Mouse (Mus musculus): ENCODE results near the gene Mst1r. TPM values are rescaled to one million over a fixed set of nuclear protein-coding genes. Genes with fewer than 3 reads are reported as not detected.

Gene Mst1r
- polyA plus RNA-seq, 1 experiment from 2014 or later = 2.8 TPM

DNA sequence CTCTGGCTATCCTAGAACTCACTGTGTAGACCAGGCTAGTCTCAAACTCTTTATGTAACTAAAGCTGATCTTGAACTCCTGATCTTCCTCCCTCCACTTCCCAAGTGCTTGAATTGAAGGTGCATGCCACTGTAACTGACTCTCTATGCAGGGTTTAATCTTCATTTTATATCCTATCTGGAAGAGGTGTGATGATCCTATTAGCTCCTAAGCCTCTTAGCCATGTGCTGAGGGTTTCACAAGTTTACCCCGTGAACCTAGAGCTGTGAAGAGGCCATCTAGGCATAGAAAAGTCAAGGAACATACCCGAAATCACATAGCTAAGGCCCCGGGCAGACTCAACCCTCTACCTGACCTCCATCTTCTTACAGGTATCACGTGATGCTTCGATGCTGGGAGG lies 12.8 kb downstream of the Mst1r start:
- no peak for ATAC-seq (ENCODE audit: low read depth)
- 90% methylated on average over 5 of the region's 5 CpGs for WGBS

DNA sequence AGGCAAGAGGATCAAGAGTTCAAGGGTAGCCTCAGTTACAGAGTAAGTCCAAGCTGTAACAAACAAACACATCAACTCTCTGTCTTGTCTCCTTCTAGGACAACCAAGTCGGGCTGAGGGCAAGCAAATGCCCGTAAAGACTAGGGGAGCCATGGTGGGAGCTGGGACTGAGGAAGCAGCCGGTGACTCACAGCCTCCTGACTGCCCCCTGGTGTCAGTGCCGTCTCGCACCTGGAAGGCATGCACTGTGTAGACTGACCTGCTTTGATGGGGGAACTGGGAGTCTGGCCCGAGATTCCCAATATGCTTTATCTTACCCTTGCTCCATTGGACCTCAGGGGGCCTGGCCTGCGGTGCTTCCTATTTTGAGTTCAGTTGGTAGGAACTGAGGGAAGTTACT lies 16.3 kb downstream of the Mst1r start:
- H3K4me2 ChIP-seq (ENCODE audit: low read depth, low read length) = no peak overlapping the region
- H3K4me3 ChIP-seq (ENCODE audit: low read depth, low read length) = no peak overlapping the region
- peaks cover 13% of the 10 kb centered on the region for H3K4me1 ChIP-seq (ENCODE audit: control insufficient read depth, insufficient read depth, low read length)
- no peaks in the 10 kb centered on the region for H3K9me3 ChIP-seq (ENCODE audit: control insufficient read depth, low read length)
- 33% methylated on average over 7 of the region's 7 CpGs for WGBS
- no peak for DNase-seq (ENCODE audit: low spot score)
- H3K9ac ChIP-seq (ENCODE audit: low read depth, low read length) = no peak overlapping the region
- no peaks in the 10 kb centered on the region for H3K36me3 ChIP-seq (ENCODE audit: control insufficient read depth, insufficient read depth, low read length)
- H3K27ac ChIP-seq (replicated peaks; ENCODE audit: low read depth, low read length) = no peak overlapping the region
- H3K27me3 ChIP-seq (replicated peaks; ENCODE audit: control insufficient read depth, insufficient read depth, low read length) = no peaks in the 10 kb centered on the region
- ATAC-seq (ENCODE audit: low read depth) = no peak

More for the DNA sequence above, 12.8 kb downstream of the Mst1r start:
- Histone ChIP-seq H3K4me3 (ENCODE audit: low read depth, low read length) (no peak overlapping the region), H3K36me3 (ENCODE audit: control insufficient read depth, insufficient read depth, low read length) (0 out of 2 replicates have a peak, but pooled peaks cover 4% of the 10 kb centered on the region), H3K27ac (replicated peaks; ENCODE audit: low read depth, low read length) (no peak overlapping the region), H3K4me2 (ENCODE audit: low read depth, low read length) (no peak overlapping the region), H3K27me3 (replicated peaks; ENCODE audit: control insufficient read depth, insufficient read depth, low read length) (no peaks in the 10 kb centered on the region), H3K4me1 (ENCODE audit: control insufficient read depth, insufficient read depth, low read length) (peaks cover 20% of the 10 kb centered on the region), H3K9me3 (ENCODE audit: control insufficient read depth, low read length) (no peaks in the 10 kb centered on the region), H3K9ac (ENCODE audit: low read depth, low read length) (no peak overlapping the region)
- DNase-seq (ENCODE audit: low spot score) = no peak

DNA sequence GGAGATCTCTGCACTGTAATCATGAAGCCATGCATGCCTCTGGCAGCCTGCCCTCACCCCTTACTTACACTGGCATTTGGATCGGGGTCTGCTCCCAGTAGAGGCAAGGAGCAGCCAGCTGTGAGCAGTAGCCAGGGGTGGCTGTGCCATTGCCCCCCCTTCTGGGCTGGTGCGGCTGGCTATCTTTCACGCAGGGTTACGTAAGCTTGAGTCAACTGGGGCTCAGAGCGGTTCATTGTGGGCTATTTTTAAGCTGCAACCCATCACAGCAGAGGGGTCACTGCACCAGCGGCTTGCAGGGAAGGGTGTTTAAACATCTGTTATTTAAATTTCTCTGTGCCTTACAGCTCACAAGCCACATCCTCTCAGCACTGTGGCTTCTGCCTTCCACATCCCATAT lies 17.3 kb downstream of the Mst1r start:
- Histone ChIP-seq H3K9ac (ENCODE audit: low read depth, low read length) (no peak overlapping the region), H3K27me3 (replicated peaks; ENCODE audit: control insufficient read depth, insufficient read depth, low read length) (no peaks in the 10 kb centered on the region), H3K4me1 (ENCODE audit: control insufficient read depth, insufficient read depth, low read length) (peaks cover 7% of the 10 kb centered on the region; the same call in 1 of the 2 replicates), H3K9me3 (ENCODE audit: control insufficient read depth, low read length) (no peaks in the 10 kb centered on the region), H3K4me3 (ENCODE audit: low read depth, low read length) (no peak overlapping the region), H3K36me3 (ENCODE audit: control insufficient read depth, insufficient read depth, low read length) (no peaks in the 10 kb centered on the region), H3K27ac (replicated peaks; ENCODE audit: low read depth, low read length) (no peak overlapping the region), H3K4me2 (ENCODE audit: low read depth, low read length) (no peak overlapping the region)
- peak; percentile 27; the same call in 1 of the 2 replicates for ATAC-seq (ENCODE audit: low read depth)
- DNase-seq (ENCODE audit: low spot score) = peak; percentile 48
- 32% methylated on average over 6 of the region's 6 CpGs for WGBS

DNA sequence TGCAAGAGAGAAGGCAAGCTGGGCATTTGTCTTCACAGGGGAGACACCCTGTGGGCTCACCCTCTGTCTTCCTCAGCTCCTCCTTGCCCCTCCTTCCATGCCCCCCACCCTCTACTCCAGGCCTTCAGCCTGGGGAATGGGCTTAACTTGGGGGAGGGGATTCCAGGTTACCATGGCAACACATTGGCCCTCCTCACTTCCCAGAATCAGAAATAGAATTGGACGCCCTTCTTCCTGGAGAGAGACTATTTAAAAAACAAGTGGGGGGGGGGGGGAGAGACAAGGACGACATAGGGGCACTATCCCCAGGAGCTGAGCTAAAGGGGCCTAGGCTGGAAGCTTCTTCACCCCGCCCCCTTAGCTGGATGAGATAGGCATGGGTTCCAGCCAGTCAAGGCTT lies 18.6 kb downstream of the Mst1r start:
- no peak overlapping the region for H3K9ac ChIP-seq (ENCODE audit: low read depth, low read length)
- H3K4me1 ChIP-seq (ENCODE audit: control insufficient read depth, insufficient read depth, low read length) = peaks cover 7% of the 10 kb centered on the region; the same call in 1 of the 2 replicates
- DNase-seq (ENCODE audit: low spot score) (no peak), ATAC-seq (ENCODE audit: low read depth) (no peak)
- 27% methylated on average over 3 of the region's 3 CpGs for WGBS
- no peak overlapping the region for H3K4me2 ChIP-seq (ENCODE audit: low read depth, low read length)
- no peak overlapping the region for H3K27ac ChIP-seq (replicated peaks; ENCODE audit: low read depth, low read length)
- no peak overlapping the region for H3K4me3 ChIP-seq (ENCODE audit: low read depth, low read length)
- H3K9me3 ChIP-seq (ENCODE audit: control insufficient read depth, low read length) = no peaks in the 10 kb centered on the region
- no peaks in the 10 kb centered on the region for H3K27me3 ChIP-seq (replicated peaks; ENCODE audit: control insufficient read depth, insufficient read depth, low read length)
- H3K36me3 ChIP-seq (ENCODE audit: control insufficient read depth, insufficient read depth, low read length) = no peaks in the 10 kb centered on the region

DNA sequence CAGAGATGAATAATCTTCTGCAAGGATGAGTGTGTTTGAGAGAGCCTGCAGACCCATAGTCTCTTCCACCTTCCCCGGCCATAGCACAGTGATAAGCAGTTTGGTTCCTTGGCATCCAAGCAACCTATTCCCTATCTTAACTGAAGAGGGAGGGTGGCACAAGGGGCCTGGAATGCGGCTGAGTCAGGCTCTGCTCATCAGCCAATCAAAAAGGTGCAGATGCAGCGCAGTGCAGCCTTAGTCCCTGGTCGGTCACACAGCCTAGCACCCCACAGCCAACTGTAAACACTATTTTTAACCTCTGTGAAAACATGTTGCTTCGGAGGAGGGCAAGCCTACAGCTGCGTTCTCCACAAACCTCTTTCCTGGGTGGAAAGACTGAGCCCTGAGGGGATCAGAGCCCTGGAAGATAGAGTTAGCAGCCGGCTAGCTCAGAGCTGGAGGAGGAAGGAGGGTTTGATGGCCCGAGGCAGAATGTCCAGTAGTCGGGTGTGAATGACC lies 20.3 kb downstream of the Mst1r start:
- 48% methylated on average over 9 of the region's 9 CpGs for WGBS
- no peaks in the 10 kb centered on the region for H3K27me3 ChIP-seq (replicated peaks; ENCODE audit: control insufficient read depth, insufficient read depth, low read length)
- peaks cover 7% of the 10 kb centered on the region; the same call in 1 of the 2 replicates for H3K4me1 ChIP-seq (ENCODE audit: control insufficient read depth, insufficient read depth, low read length)
- ATAC-seq (ENCODE audit: low read depth) (no peak), DNase-seq (ENCODE audit: low spot score) (no peak)
- H3K4me2 ChIP-seq (ENCODE audit: low read depth, low read length) = no peak overlapping the region
- H3K9me3 ChIP-seq (ENCODE audit: control insufficient read depth, low read length) = no peaks in the 10 kb centered on the region
- no peak overlapping the region for H3K9ac ChIP-seq (ENCODE audit: low read depth, low read length)
- H3K27ac ChIP-seq (replicated peaks; ENCODE audit: low read depth, low read length) = no peak overlapping the region
- no peaks in the 10 kb centered on the region for H3K36me3 ChIP-seq (ENCODE audit: control insufficient read depth, insufficient read depth, low read length)
- H3K4me3 ChIP-seq (ENCODE audit: low read depth, low read length) = no peak overlapping the region

DNA sequence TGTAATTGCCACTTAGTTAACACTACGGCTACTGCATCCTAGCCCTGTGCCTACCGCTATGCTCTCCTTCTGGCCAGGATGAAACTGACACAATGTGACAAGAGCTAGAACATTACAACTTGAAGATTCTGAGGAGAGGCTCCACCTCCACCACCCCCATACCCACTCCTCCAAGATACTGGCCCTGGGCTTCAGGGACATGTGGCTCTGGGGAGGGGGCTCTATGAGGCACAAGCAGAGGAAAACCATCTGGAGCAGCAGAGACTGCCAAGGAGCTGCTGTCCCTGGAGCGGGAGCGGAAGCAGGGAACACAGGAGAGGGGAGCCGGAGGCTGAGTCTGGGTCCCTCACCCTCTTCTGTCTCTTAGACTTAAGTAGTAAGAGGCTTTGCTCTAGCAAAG lies 21.1 kb downstream of the Mst1r start:
- no peak for DNase-seq (ENCODE audit: low spot score)
- no peak overlapping the region for H3K4me3 ChIP-seq (ENCODE audit: low read depth, low read length)
- no peak overlapping the region for H3K4me2 ChIP-seq (ENCODE audit: low read depth, low read length)
- H3K9ac ChIP-seq (ENCODE audit: low read depth, low read length) = no peak overlapping the region
- no peak overlapping the region for H3K27ac ChIP-seq (replicated peaks; ENCODE audit: low read depth, low read length)
- H3K4me1 ChIP-seq (ENCODE audit: control insufficient read depth, insufficient read depth, low read length) = peaks cover 7% of the 10 kb centered on the region; the same call in 1 of the 2 replicates
- no peak for ATAC-seq (ENCODE audit: low read depth)
- no peaks in the 10 kb centered on the region for H3K36me3 ChIP-seq (ENCODE audit: control insufficient read depth, insufficient read depth, low read length)
- no peaks in the 10 kb centered on the region for H3K27me3 ChIP-seq (replicated peaks; ENCODE audit: control insufficient read depth, insufficient read depth, low read length)
- H3K9me3 ChIP-seq (ENCODE audit: control insufficient read depth, low read length) = no peaks in the 10 kb centered on the region
- 72% methylated on average over 5 of the region's 5 CpGs for WGBS

DNA sequence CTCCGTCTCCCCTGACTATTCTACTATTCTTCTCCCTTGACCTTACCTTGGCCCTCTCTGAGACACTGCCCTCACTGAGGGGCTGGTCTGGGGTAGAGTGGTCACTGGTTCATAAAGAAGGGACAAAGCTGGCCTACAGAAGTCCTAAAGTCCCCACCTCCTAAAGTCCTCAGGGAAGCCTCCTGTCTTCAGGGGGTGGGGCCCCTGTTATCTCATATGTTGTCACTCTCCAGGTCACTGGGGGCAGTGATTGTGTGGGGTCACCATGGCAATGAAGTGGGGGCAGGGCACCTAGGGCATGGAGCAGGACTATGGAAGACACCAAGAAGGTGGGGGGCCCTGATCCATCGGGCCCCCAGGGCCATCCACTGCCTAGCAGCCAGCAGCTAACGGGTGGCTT lies 21.5 kb downstream of the Mst1r start, which contains the start of gene Actl11:
Gene Actl11 (plus strand): TSS at position 301 of the 400 bp plus-strand sequence.
- ATAC-seq (ENCODE audit: low read depth) (no peak), DNase-seq (ENCODE audit: low spot score) (no peak)
- Histone ChIP-seq H3K27me3 (replicated peaks; ENCODE audit: control insufficient read depth, insufficient read depth, low read length) (no peaks in the 10 kb centered on the region), H3K9ac (ENCODE audit: low read depth, low read length) (no peak within 1 kb of the TSS), H3K27ac (replicated peaks; ENCODE audit: low read depth, low read length) (no peak within 1 kb of the TSS), H3K4me2 (ENCODE audit: low read depth, low read length) (no peak within 1 kb of the TSS), H3K4me3 (ENCODE audit: low read depth, low read length) (no peak within 1 kb of the TSS), H3K36me3 (ENCODE audit: control insufficient read depth, insufficient read depth, low read length) (no peaks in the 10 kb centered on the region), H3K9me3 (ENCODE audit: control insufficient read depth, low read length) (no peaks in the 10 kb centered on the region), H3K4me1 (ENCODE audit: control insufficient read depth, insufficient read depth, low read length) (peaks cover 7% of the 10 kb centered on the region; the same call in 1 of the 2 replicates)
- WGBS = 86% methylated on average over 3 of the region's 3 CpGs

DNA sequence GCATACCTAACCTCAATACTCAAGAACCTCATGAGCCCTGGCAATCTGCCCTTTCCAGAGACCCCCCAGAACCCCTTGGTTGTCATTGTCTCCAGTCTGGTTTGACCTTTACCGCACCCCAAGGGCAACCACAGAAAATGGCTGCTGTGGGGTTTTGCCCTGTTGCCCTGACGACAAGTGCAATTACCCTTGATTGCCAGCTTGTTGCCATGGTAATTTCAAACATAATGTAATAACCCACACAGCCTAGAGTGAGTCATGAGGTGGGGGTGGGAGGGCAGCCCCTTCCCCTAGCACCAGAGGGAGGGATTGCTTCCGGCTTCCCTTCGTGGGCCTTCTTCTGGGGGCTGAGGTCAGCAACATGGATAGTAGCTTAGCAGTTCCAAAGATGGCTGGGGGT lies 25.5 kb downstream of the Mst1r start:
- H3K4me2 ChIP-seq (ENCODE audit: low read depth, low read length) = no peak overlapping the region
- no peak overlapping the region for H3K27ac ChIP-seq (replicated peaks; ENCODE audit: low read depth, low read length)
- DNase-seq (ENCODE audit: low spot score) (no peak), ATAC-seq (ENCODE audit: low read depth) (no peak)
- H3K4me1 ChIP-seq (ENCODE audit: control insufficient read depth, insufficient read depth, low read length) = peaks cover 8% of the 10 kb centered on the region; the same call in 1 of the 2 replicates
- no peaks in the 10 kb centered on the region for H3K36me3 ChIP-seq (ENCODE audit: control insufficient read depth, insufficient read depth, low read length)
- no peak overlapping the region for H3K4me3 ChIP-seq (ENCODE audit: low read depth, low read length)
- 0 out of 2 replicates have a peak, but pooled peaks cover 16% of the 10 kb centered on the region for H3K27me3 ChIP-seq (replicated peaks; ENCODE audit: control insufficient read depth, insufficient read depth, low read length)
- whole genome bisulfite sequencing = 55% methylated on average over 4 of the region's 4 CpGs
- H3K9me3 ChIP-seq (ENCODE audit: control insufficient read depth, low read length) = no peaks in the 10 kb centered on the region
- no peak overlapping the region; the same call in 1 of the 2 replicates for H3K9ac ChIP-seq (ENCODE audit: low read depth, low read length)

DNA sequence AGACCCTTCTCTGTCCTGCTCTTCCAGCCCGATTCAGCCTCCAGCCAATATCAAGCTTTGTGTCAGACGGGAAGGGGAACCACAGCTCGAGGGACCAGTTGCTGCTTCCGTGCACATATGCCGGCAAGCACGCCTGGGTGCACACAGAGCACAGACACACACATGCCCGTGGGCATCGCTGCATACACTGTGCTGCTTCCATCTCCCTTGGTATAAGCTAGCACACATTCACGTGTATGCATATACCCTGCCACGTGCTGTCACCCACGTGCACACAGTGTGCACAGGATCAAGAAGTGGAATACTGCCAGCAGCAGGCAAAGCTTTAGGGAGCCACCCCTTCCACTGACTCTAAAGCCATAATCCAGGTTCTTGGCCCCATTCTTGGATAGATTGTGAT lies 27.5 kb downstream of the Mst1r start:
- Histone ChIP-seq H3K9me3 (ENCODE audit: control insufficient read depth, low read length) (no peaks in the 10 kb centered on the region), H3K4me3 (ENCODE audit: low read depth, low read length) (no peak overlapping the region), H3K4me1 (ENCODE audit: control insufficient read depth, insufficient read depth, low read length) (peaks cover 8% of the 10 kb centered on the region; the same call in 1 of the 2 replicates), H3K27ac (replicated peaks; ENCODE audit: low read depth, low read length) (no peak overlapping the region), H3K36me3 (ENCODE audit: control insufficient read depth, insufficient read depth, low read length) (no peaks in the 10 kb centered on the region), H3K27me3 (replicated peaks; ENCODE audit: control insufficient read depth, insufficient read depth, low read length) (0 out of 2 replicates have a peak, but pooled peaks cover 16% of the 10 kb centered on the region), H3K9ac (ENCODE audit: low read depth, low read length) (no peak overlapping the region), H3K4me2 (ENCODE audit: low read depth, low read length) (no peak overlapping the region)
- ATAC-seq (ENCODE audit: low read depth) (no peak), DNase-seq (ENCODE audit: low spot score) (no peak)
- WGBS = 92% methylated on average over 11 of the region's 11 CpGs

All from embryonic facial prominence, embryonic 14.5 days (tissue).